Mouse (Mus musculus) ES-Bruce4 (cell line): ENCODE measurements around the gene Sat2.

ENCODE experiments used
- CTCF ChIP-seq: IDR thresholded peaks from one replicate; pipeline ENCODE4 v1.8.1; 2011; ENCODE audit warnings: low read depth, low read length
- EP300 ChIP-seq: IDR thresholded peaks from 2 replicates; pipeline ENCODE4 v1.6.1; 2011; ENCODE audit warnings: low read depth, low read length; ENCODE audit not compliant: insufficient read depth
- POLR2A ChIP-seq: IDR thresholded peaks from one replicate; pipeline ENCODE4 v1.8.1; 2011; ENCODE audit warnings: low read length; ENCODE audit not compliant: insufficient read depth

DNA sequence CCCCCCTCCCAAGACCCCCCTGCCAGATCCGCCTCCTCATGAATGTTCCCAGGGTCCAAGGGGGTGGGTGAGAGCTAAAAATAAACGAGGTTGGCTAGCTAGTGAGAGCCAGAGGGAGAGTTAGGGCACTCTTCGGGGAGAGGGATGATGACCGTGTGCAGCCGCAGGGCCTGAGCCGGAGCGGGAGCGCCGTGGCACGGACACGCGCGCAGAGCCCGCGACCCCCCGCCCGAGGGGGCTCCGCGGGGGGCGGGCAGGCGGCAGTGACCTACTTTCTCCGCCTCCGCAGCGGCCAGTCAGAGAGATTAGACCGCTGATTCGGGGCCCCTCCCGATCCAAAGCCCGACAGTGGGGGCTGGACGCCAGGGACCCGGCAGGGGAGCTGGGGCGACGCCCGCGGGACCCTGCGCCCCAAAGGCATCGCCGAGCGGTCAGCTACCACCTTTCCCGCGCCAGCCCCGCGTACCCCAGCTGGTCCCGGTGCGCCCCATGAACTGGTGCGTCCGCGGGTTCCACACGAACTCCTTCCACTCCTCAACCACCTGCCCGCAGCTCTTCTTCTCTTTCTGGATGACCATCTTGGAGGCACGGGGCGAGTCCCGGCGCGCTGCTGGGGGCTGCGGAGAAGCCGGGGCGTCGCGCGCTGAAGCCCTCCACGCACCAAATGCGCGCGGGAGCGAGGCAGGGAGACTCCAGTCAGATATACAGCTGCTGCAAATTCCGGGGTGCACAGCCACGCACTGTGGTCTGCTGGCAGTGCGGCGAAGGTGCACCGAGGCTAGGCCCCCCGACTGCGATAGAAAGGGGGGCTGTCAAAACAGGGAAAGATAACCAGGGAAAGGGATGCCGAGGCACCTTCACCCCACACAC lies 16.8 kb upstream of the Sat2 start:
- TF ChIP-seq CTCF (no peak), EP300 (no peak), POLR2A (no peak)
